Mouse (Mus musculus): ENCODE data around the gene Endod1.
A peak's percentile ranks its signal among the peaks of the same experiment; 100 is the strongest.
"Not testable (repeated sequence)": the region's sequence is repeated elsewhere in the genome, so short reads cannot be mapped to it uniquely, and the experiment has no call there.

Endod1 gene

GRCm38 (mm10) chr9:14380386-14381285 lies 671 bp downstream of the Endod1 start:
- peak; percentile 52 to 64 for DNase-seq (ENCODE audit: low spot score in 2 of 2)

- DNase-seq (ENCODE audit: low spot score in 2 of 2), result no peak
These were observed 1.4 kb downstream of the Endod1 start for GRCm38 (mm10) chr9:14379769-14380385.

- no peak for DNase-seq (ENCODE audit: low spot score in 2 of 2)
These were observed 3.2 kb downstream of the Endod1 start for GRCm38 (mm10) chr9:14378151-14378550.

- no peak for DNase-seq (ENCODE audit: low spot score in 2 of 2)
These were observed 5.2 kb downstream of the Endod1 start for GRCm38 (mm10) chr9:14376149-14376548.

GRCm38 (mm10) chr9:14372440-14372839 lies 8.9 kb downstream of the Endod1 start:
- DNase-seq (ENCODE audit: low spot score in 2 of 2), result no peak

GRCm38 (mm10) chr9:14369271-14369670 lies 12.0 kb downstream of the Endod1 start:
- DNase-seq (ENCODE audit: low spot score in 2 of 2), result no peak

GRCm38 (mm10) chr9:14367850-14368249 lies 13.5 kb downstream of the Endod1 start:
- no peak for DNase-seq (ENCODE audit: low spot score in 2 of 2)

GRCm38 (mm10) chr9:14365481-14366125 lies 15.7 kb downstream of the Endod1 start:
- DNase-seq (ENCODE audit: low spot score in 2 of 2), result no peak

GRCm38 (mm10) chr9:14364719-14365118 lies 16.6 kb downstream of the Endod1 start:
- DNase-seq (ENCODE audit: low spot score in 2 of 2), result no peak

GRCm38 (mm10) chr9:14363540-14363939 lies 17.8 kb downstream of the Endod1 start:
- DNase-seq (ENCODE audit: low spot score in 2 of 2), result no peak

- DNase-seq (ENCODE audit: low spot score in 2 of 2), result no peak
These were observed 19.1 kb downstream of the Endod1 start for GRCm38 (mm10) chr9:14362068-14362768.

- DNase-seq (ENCODE audit: low spot score in 2 of 2), result peak in 1 of 2 experiments; percentile 17
These were observed 24.3 kb downstream of the Endod1 start for GRCm38 (mm10) chr9:14357033-14357432.

GRCm38 (mm10) chr9:14354852-14355251 lies 26.5 kb downstream of the Endod1 start:
- no peak for DNase-seq (ENCODE audit: low spot score in 2 of 2)

GRCm38 (mm10) chr9:14352337-14352736 lies 29.0 kb downstream of the Endod1 start:
- DNase-seq (ENCODE audit: low spot score in 2 of 2), result no peak

- DNase-seq (ENCODE audit: low spot score in 2 of 2), result no peak
These were observed 30.5 kb downstream of the Endod1 start for GRCm38 (mm10) chr9:14350787-14351186.

- DNase-seq (ENCODE audit: low spot score in 2 of 2), result no peak
These were observed 31.9 kb downstream of the Endod1 start for GRCm38 (mm10) chr9:14349380-14349779.

- DNase-seq (ENCODE audit: low spot score in 2 of 2), result peak in 1 of 2 experiments; percentile 43
These were observed 32.9 kb downstream of the Endod1 start for GRCm38 (mm10) chr9:14348416-14348815.

GRCm38 (mm10) chr9:14345866-14346265 lies 35.4 kb downstream of the Endod1 start:
- not testable (repeated sequence) for DNase-seq (ENCODE audit: low spot score in 2 of 2)

- DNase-seq (ENCODE audit: low spot score in 2 of 2), result peak; percentile 69 to 85
These were observed 39.2 kb downstream of the Endod1 start for GRCm38 (mm10) chr9:14342041-14342668.

- no peak for DNase-seq (ENCODE audit: low spot score in 2 of 2)
These were observed 42.6 kb downstream of the Endod1 start for GRCm38 (mm10) chr9:14338701-14339100.

- no peak for DNase-seq (ENCODE audit: low spot score in 2 of 2)
These were observed 44.4 kb downstream of the Endod1 start for GRCm38 (mm10) chr9:14336901-14337300.
